Mouse (Mus musculus): ENCODE measurements around the gene Mtcl1. TPM values are rescaled to one million over a fixed set of nuclear protein-coding genes. Genes with fewer than 3 reads are reported as not detected.
A peak's percentile ranks its signal among the peaks of the same experiment; 100 is the strongest.

Mtcl1 gene
- polyA plus RNA-seq, 1 experiment from 2014 or later, result 56.8 TPM

DNA sequence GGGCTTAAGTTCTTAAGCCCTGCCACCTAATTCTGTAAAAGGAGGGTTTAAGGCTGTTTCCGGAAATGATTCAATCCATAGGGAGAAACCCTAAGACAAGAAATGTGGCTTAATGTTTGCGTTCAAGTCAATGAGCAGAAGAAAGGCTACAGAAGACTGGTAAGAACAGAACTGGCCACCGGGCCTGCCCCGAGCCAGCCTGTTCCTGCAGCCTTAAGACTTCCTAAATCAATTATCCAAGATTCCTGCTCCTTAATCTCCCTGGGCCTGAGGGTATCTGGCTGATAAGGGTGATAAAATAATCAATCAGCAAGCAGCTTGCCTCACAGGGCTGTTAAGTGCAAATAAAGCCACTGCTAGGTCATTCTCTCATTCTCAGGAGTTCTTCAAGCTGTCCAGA is 31.8 kb downstream of the Mtcl1 start:
- 29% methylated on average over 4 of the region's 4 CpGs for WGBS
- Histone ChIP-seq H3K4me3 (replicated peaks) (no peak overlapping the region), H3K4me2 (replicated peaks) (peak overlapping the region; percentile 40; the same call in 1 of the 2 replicates), H3K27me3 (no peaks in the 10 kb centered on the region), H3K9ac (replicated peaks) (peak overlapping the region; percentile 39), H3K27ac (peak overlapping the region; percentile 81), H3K9me3 (no peaks in the 10 kb centered on the region), H3K4me1 (replicated peaks) (peaks cover 46% of the 10 kb centered on the region), H3K36me3 (no peaks in the 10 kb centered on the region)
- ATAC-seq, result no peak

DNA sequence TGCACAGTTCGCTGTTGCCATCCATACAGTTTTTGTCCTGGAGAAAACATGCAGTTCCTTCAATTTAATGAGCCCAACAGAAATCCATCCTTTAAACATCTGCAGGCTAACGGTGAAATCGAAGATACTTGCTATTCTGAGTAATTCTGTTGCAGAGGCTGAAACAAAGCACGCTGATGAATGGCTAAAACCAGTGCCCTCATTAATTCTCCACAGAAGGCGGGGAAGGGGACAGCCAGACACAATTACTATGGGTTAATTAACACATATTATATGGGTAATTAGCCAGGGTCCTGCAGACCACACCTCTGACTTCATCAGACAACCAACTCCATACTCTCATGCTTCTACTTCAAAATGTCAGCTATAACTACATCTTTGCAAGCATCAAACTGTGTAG is 32.2 kb downstream of the Mtcl1 start:
- Histone ChIP-seq H3K4me3 (replicated peaks) (no peak overlapping the region), H3K27ac (peak overlapping the region; percentile 81), H3K9me3 (no peaks in the 10 kb centered on the region), H3K9ac (replicated peaks) (peak overlapping the region; percentile 39), H3K27me3 (no peaks in the 10 kb centered on the region), H3K4me1 (replicated peaks) (peaks cover 50% of the 10 kb centered on the region), H3K4me2 (replicated peaks) (peak overlapping the region; percentile 40), H3K36me3 (no peaks in the 10 kb centered on the region)
- 36% methylated on average over 5 of the region's 5 CpGs for WGBS
- ATAC-seq, result peak; percentile 16; the same call in 1 of the 2 replicates

- H3K4me3 ChIP-seq (replicated peaks), result no peak overlapping the region; the same call in 1 of the 2 replicates
- peak overlapping the region; percentile 81 for H3K27ac ChIP-seq
- ATAC-seq, result peak; percentile 71
- peak overlapping the region; percentile 39; the same call in 1 of the 2 replicates for H3K9ac ChIP-seq (replicated peaks)
- H3K4me1 ChIP-seq (replicated peaks), result peaks cover 54% of the 10 kb centered on the region
- H3K27me3 ChIP-seq, result no peaks in the 10 kb centered on the region
- 28% methylated on average over 14 of the region's 14 CpGs for WGBS
- H3K36me3 ChIP-seq, result no peaks in the 10 kb centered on the region
- no peaks in the 10 kb centered on the region for H3K9me3 ChIP-seq
- peak overlapping the region; percentile 40 for H3K4me2 ChIP-seq (replicated peaks)
Observed at GRCm38 (mm10) chr17:66416841-66417313, 32.7 kb downstream of the Mtcl1 start.

DNA sequence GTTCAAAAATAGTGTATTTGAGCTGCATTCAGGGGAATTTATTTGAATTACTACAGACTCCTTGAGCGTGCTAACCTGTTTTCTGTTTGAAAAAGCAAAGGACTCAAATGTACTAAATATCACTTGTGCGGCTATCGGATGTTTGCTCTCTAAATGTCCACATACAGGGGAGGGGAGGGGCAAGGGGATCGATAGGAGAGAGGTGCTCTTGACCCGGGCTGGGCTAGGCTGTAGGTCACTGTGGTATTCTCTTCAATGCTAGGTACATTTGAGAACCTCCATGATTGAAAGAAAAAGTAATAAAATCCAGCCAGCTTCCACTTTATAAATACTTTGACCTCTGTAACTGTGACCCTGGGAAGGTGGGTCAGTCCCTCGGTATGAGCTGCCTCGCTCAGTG is 33.1 kb downstream of the Mtcl1 start:
- Histone ChIP-seq H3K27me3 (no peaks in the 10 kb centered on the region), H3K4me1 (replicated peaks) (peaks cover 58% of the 10 kb centered on the region), H3K9ac (replicated peaks) (peak overlapping the region; percentile 39; the same call in 1 of the 2 replicates), H3K27ac (peak overlapping the region; percentile 81), H3K9me3 (no peaks in the 10 kb centered on the region), H3K4me2 (replicated peaks) (peak overlapping the region; percentile 40), H3K4me3 (replicated peaks) (no peak overlapping the region), H3K36me3 (no peaks in the 10 kb centered on the region)
- 56% methylated on average over 7 of the region's 7 CpGs for WGBS
- ATAC-seq, result peak; percentile 10

DNA sequence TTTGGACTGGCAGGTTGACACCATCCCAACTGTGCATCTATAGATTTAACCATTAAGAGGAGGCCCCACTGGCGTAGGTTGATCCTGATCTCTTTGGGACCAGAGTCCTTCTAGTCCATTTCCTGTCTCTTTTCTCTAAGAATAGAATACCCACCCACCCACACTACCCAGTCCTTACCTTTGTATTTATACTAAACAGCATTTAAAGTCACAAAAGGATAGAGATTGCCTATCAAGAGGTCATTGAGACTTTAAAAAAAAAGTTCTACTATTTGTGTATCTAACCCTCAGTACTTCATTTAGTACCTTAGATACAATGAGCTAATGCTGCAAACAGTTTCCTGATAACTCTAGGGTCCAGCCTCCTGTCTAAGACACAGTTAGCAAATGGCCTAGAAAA is 35.2 kb downstream of the Mtcl1 start:
- ATAC-seq, result no peak
- no peaks in the 10 kb centered on the region for H3K27me3 ChIP-seq
- no peak overlapping the region for H3K27ac ChIP-seq
- no peak overlapping the region for H3K4me3 ChIP-seq (replicated peaks)
- no peak overlapping the region for H3K9ac ChIP-seq (replicated peaks)
- H3K4me2 ChIP-seq (replicated peaks), result no peak overlapping the region
- peaks cover 14% of the 10 kb centered on the region; the same call in 1 of the 2 replicates for H3K36me3 ChIP-seq
- H3K9me3 ChIP-seq, result no peaks in the 10 kb centered on the region
- H3K4me1 ChIP-seq (replicated peaks), result peaks cover 66% of the 10 kb centered on the region
- 87% methylated on average over 1 of the region's 1 CpGs for WGBS

GRCm38 (mm10) chr17:66412155-66412970 is 37.2 kb downstream of the Mtcl1 start:
- H3K27ac ChIP-seq, result peak overlapping the region; percentile 75
- H3K36me3 ChIP-seq, result peaks cover 15% of the 10 kb centered on the region; the same call in 1 of the 2 replicates
- no peak overlapping the region; the same call in 1 of the 2 replicates for H3K9ac ChIP-seq (replicated peaks)
- H3K27me3 ChIP-seq, result no peaks in the 10 kb centered on the region
- H3K4me1 ChIP-seq (replicated peaks), result peaks cover 57% of the 10 kb centered on the region
- ATAC-seq, result peak; percentile 65
- H3K9me3 ChIP-seq, result no peaks in the 10 kb centered on the region
- no peak overlapping the region for H3K4me3 ChIP-seq (replicated peaks)
- WGBS, result 9% methylated on average over 12 of the region's 12 CpGs
- H3K4me2 ChIP-seq (replicated peaks), result peak overlapping the region; percentile 11; the same call in 1 of the 2 replicates

- WGBS, result 78% methylated on average over 11 of the region's 11 CpGs
- H3K27me3 ChIP-seq, result no peaks in the 10 kb centered on the region
- no peak overlapping the region for H3K9ac ChIP-seq (replicated peaks)
- H3K4me2 ChIP-seq (replicated peaks), result no peak overlapping the region
- no peaks in the 10 kb centered on the region for H3K9me3 ChIP-seq
- H3K4me3 ChIP-seq (replicated peaks), result no peak overlapping the region
- peaks cover 15% of the 10 kb centered on the region; the same call in 1 of the 2 replicates for H3K36me3 ChIP-seq
- no peak for ATAC-seq
- peak overlapping the region; percentile 39; the same call in 1 of the 2 replicates for H3K27ac ChIP-seq
- peaks cover 54% of the 10 kb centered on the region for H3K4me1 ChIP-seq (replicated peaks)
Observed at GRCm38 (mm10) chr17:66410884-66411426, 38.6 kb downstream of the Mtcl1 start.

GRCm38 (mm10) chr17:66409070-66409605 is 40.4 kb downstream of the Mtcl1 start:
- ATAC-seq, result no peak
- H3K9ac ChIP-seq (replicated peaks), result no peak overlapping the region
- H3K27ac ChIP-seq, result no peak overlapping the region
- no peaks in the 10 kb centered on the region for H3K27me3 ChIP-seq
- peaks cover 72% of the 10 kb centered on the region for H3K4me1 ChIP-seq (replicated peaks)
- H3K36me3 ChIP-seq, result peaks cover 15% of the 10 kb centered on the region; the same call in 1 of the 2 replicates
- H3K9me3 ChIP-seq, result no peaks in the 10 kb centered on the region
- H3K4me2 ChIP-seq (replicated peaks), result no peak overlapping the region
- no peak overlapping the region for H3K4me3 ChIP-seq (replicated peaks)
- 87% methylated on average over 9 of the region's 9 CpGs for WGBS

- Histone ChIP-seq H3K36me3 (peaks cover 15% of the 10 kb centered on the region; the same call in 1 of the 2 replicates), H3K9ac (replicated peaks) (no peak overlapping the region), H3K9me3 (no peaks in the 10 kb centered on the region), H3K4me3 (replicated peaks) (no peak overlapping the region), H3K4me2 (replicated peaks) (no peak overlapping the region), H3K27ac (no peak overlapping the region), H3K4me1 (replicated peaks) (peaks cover 72% of the 10 kb centered on the region), H3K27me3 (no peaks in the 10 kb centered on the region)
- ATAC-seq, result no peak
- WGBS, result 92% methylated on average over 5 of the region's 5 CpGs
Observed at GRCm38 (mm10) chr17:66408400-66408799, 41.1 kb downstream of the Mtcl1 start.

DNA sequence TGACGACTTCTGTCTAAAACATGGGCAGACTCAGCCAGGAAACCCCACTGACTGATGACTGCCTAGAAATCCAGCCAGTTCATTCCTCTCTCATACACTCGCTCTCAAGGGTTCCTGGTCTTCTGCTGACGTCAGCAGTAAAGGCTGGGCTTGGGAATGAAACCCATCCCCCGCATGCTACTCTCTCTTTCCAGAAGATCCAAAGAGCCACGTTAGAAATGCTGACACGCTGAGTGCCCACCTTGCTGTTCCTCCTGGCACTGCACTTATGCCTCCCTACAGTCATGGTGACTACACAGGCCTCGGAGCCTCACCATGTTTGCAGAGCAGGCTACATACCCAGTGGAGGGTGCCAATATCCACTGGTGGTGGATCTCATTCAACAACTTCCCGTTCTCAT is 41.7 kb downstream of the Mtcl1 start:
- H3K36me3 ChIP-seq, result peaks cover 15% of the 10 kb centered on the region; the same call in 1 of the 2 replicates
- H3K4me2 ChIP-seq (replicated peaks), result no peak overlapping the region
- peaks cover 72% of the 10 kb centered on the region for H3K4me1 ChIP-seq (replicated peaks)
- H3K9ac ChIP-seq (replicated peaks), result no peak overlapping the region
- no peak for ATAC-seq
- H3K4me3 ChIP-seq (replicated peaks), result no peak overlapping the region
- WGBS, result 61% methylated on average over 8 of the region's 8 CpGs
- no peak overlapping the region for H3K27ac ChIP-seq
- no peaks in the 10 kb centered on the region for H3K27me3 ChIP-seq
- H3K9me3 ChIP-seq, result no peaks in the 10 kb centered on the region

- WGBS, result 29% methylated on average over 7 of the region's 7 CpGs
- H3K4me1 ChIP-seq (replicated peaks), result peaks cover 71% of the 10 kb centered on the region
Observed at GRCm38 (mm10) chr17:66405601-66406000, 43.9 kb downstream of the Mtcl1 start.

More at GRCm38 (mm10) chr17:66405601-66406000, 43.9 kb downstream of the Mtcl1 start:
- H3K4me3 ChIP-seq (replicated peaks), result no peak overlapping the region
- H3K4me2 ChIP-seq (replicated peaks), result peak overlapping the region; percentile 1; the same call in 1 of the 2 replicates
- no peaks in the 10 kb centered on the region for H3K27me3 ChIP-seq
- peaks cover 12% of the 10 kb centered on the region; the same call in 1 of the 2 replicates for H3K36me3 ChIP-seq
- H3K9ac ChIP-seq (replicated peaks), result no peak overlapping the region
- no peak for ATAC-seq
- H3K9me3 ChIP-seq, result no peaks in the 10 kb centered on the region
- peak overlapping the region; percentile 68 for H3K27ac ChIP-seq
